Mouse (Mus musculus) kidney, postnatal 0 days (tissue): ENCODE measurements around the gene Lsm2. TPM values are rescaled to one million over a fixed set of nuclear protein-coding genes. Genes with fewer than 3 reads are reported as not detected.
A peak's percentile ranks its signal among the peaks of the same experiment; 100 is the strongest.
"Not testable (repeated sequence)": the region's sequence is repeated elsewhere in the genome, so short reads cannot be mapped to it uniquely, and the experiment has no call there.

Source experiments
- ATAC-seq: fragments of 200-750 bp; cut with Nextera tagmentation; replicated peaks from 2 replicates; pipeline ENCODE4 v1.8.0; 2017; ENCODE audit warnings: low read depth, moderate number of reproducible peaks, moderate TSS enrichment, moderate library complexity; ENCODE audit not compliant: low FRiP score
- DNase-seq: peaks from one replicate; pipeline ENCODE4 v3.0.0-alpha.2; 2016; ENCODE audit warnings: low spot score
- H3K27ac ChIP-seq: fragments of 300-500 bp; sonication (generic); 2 replicates; pipeline ENCODE4 v1.5.1; 2014; ENCODE audit warnings: mild to moderate bottlenecking
- H3K27me3 ChIP-seq: fragments of 300-500 bp; sonication (generic); 2 replicates; pipeline ENCODE4 v1.6.1; 2014; ENCODE audit warnings: low read length, mixed read lengths; ENCODE audit not compliant: insufficient read depth
- H3K36me3 ChIP-seq: fragments of 300-500 bp; sonication (generic); 2 replicates; pipeline ENCODE4 v1.6.1; 2014; ENCODE audit warnings: low read length, mixed read lengths; ENCODE audit not compliant: insufficient read depth
- H3K4me1 ChIP-seq: fragments of 300-500 bp; sonication (generic); replicated peaks from 2 replicates; pipeline ENCODE4 v1.6.1; 2014; ENCODE audit warnings: antibody characterized with exemption, low read length, mixed read lengths; ENCODE audit not compliant: insufficient read depth
- H3K4me2 ChIP-seq: fragments of 300-500 bp; sonication (generic); 2 replicates; pipeline ENCODE4 v1.6.1; 2014; ENCODE audit warnings: mild to moderate bottlenecking, low read length, moderate library complexity, mixed read lengths
- H3K4me3 ChIP-seq: fragments of 300-500 bp; sonication (generic); replicated peaks from 2 replicates; pipeline ENCODE4 v1.5.1; 2014; ENCODE audit warnings: low read depth, low read length
- H3K9ac ChIP-seq: fragments of 300-500 bp; sonication (generic); 2 replicates; pipeline ENCODE4 v1.6.1; 2014; ENCODE audit warnings: low read depth, low read length
- H3K9me3 ChIP-seq: fragments of 300-500 bp; sonication (generic); replicated peaks from 2 replicates; pipeline ENCODE4 v1.6.1; 2016; ENCODE audit warnings: low read length, inconsistent platforms, mixed read lengths
- CTCF ChIP-seq: IDR thresholded peaks from 2 replicates; pipeline ENCODE4 v1.5.1; 2016; ENCODE audit warnings: antibody characterized with exemption, low read depth, mild to moderate bottlenecking, moderate library complexity
- WGBS: fragments of 180-500 bp; shearing (Covaris S2); extraction: QIAGEN DNeasy Blood & Tissue Kit; methylation state at CpG from one replicate; pipeline ENCODE4 v1.1.7; 2014; 5-methylcytosine and 5-hydroxymethylcytosine counted together
- polyA plus RNA-seq: library from polyadenylated mRNA; unstranded; fragments of >200 nt; fragmentation: Nextera tagmentation; extraction: Ambion mirVana; gene quantifications from 2 replicates; pipeline ENCODE4 v1.2.1, GENCODE M21; 2015

The Lsm2 gene
- polyA plus RNA-seq, 1 experiment from 2014 or later, result 133 TPM

DNA sequence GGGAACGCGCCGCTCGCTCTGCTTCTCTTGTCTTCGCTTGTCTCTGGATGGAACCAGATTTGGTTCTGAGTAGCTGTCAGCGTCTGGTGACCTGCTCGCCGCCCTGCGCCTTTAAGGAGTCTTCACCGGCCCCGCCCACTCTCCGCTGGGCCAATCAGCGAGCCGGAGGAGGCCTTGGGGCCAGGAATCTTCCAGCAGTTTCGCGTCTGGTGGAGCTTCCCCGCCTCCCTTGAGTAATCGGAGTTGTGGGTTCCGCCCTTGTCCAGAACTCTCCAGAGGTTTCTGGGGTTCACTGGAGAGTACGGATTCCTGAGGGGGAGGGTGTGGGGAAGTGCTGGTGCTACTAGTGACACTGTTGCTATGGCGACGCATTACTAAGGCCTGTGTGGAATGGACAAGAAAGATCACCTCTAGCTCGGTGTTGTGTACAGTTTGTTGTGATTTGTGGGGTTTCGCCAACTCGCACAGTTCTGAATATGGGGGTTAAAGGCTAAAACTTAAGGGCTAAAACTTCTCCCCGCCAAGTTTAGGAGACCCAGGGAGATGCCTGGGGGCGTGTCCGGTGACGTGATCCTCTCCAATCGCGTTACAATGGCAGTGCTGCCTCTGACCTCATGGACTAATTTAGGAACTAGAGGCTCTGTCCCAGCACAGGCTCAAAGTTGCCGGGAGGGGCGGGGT, 9.5 kb upstream of the Lsm2 start, which contains the start of the genes Hspa1a and Hspa1l:
Gene Hspa1a (minus strand): TSS at position 88 of the 681 bp plus-strand sequence.
Gene Hspa1l (plus strand): TSS at position 635 of the 681 bp plus-strand sequence.
- ATAC-seq, result peak; percentile 92
- Histone ChIP-seq H3K9ac (peak within 1 kb of the TSS; percentile 47; the same call in 1 of the 2 replicates), H3K4me2 (peak within 1 kb of the TSS; percentile 62), H3K27ac (peak within 1 kb of the TSS; percentile 60; the same call in 1 of the 2 replicates), H3K4me3 (peak within 1 kb of the TSS; percentile 26; the same call in 1 of the 2 replicates)
- 2% methylated on average over 27 of the region's 33 CpGs for WGBS
- not testable (repeated sequence) for H3K27me3 ChIP-seq, H3K4me1 ChIP-seq, H3K36me3 ChIP-seq, H3K9me3 ChIP-seq
- peak; percentile 96 for DNase-seq

DNA sequence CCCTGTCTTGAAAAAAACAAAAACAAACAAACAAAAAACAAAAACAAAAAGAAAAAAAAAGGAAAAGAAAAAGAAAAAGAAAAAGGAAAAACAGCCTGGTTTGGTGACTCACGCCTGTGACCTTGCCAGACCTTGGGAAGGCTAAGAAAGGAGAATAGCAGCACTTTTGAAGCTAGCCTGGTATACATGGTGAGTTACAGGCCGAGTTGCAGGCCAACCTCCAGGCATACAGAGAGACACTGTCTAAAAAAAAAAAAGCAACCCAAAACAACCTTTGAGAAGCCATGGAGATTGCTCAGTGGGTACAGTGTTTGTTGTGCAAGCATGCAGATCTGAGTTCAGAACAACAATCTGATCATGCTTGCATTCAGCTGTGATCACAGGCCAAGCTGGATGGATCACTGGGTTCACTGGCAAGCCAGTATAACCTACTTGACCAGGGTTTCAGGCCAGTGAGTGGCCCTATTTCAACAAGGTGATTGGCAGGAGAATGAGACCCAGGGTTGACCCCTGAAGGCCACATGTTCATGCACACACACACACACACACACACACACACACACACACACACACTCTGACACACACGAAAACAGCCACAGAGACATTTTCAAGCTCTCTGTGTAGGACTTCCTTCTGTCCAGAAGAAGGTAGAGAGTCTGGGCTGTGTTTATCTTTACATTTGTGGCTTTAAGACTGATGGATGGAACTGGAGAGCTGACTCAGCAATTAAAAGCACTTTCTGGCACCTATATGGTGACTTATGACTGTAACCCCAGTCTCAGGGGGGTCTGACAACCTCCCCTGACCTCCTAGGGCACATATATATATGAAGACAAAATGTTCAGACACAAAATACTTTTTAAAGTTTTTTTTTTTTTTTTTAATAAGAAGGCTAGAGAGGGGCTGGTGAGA, 5.8 kb upstream of the Lsm2 start:
- ATAC-seq (no peak), DNase-seq (no peak)
- no peak overlapping the region for H3K4me2 ChIP-seq
- H3K27ac ChIP-seq, result no peak overlapping the region
- H3K4me1 ChIP-seq, result 0 out of 2 replicates have a peak, but pooled peaks cover 7% of the 10 kb centered on the region
- no peak overlapping the region for H3K4me3 ChIP-seq
- H3K36me3 ChIP-seq, result no peaks in the 10 kb centered on the region
- 78% methylated on average over 3 of the region's 3 CpGs for WGBS
- TF ChIP-seq CTCF, result no peak
- H3K9me3 ChIP-seq, result no peaks in the 10 kb centered on the region
- no peak overlapping the region for H3K9ac ChIP-seq
- no peaks in the 10 kb centered on the region for H3K27me3 ChIP-seq

DNA sequence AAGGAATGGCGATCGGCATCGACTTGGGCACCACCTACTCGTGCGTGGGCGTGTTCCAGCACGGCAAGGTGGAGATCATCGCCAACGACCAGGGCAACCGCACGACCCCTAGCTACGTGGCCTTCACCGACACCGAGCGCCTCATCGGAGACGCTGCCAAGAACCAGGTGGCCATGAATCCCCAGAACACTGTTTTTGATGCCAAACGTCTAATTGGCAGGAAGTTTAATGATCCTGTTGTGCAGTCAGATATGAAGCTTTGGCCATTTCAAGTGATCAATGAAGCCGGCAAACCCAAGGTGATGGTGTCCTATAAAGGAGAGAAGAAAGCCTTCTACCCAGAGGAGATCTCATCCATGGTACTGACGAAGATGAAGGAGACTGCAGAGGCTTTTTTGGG, 4.7 kb upstream of the Lsm2 start:
- Histone ChIP-seq H3K36me3 (no peaks in the 10 kb centered on the region), H3K4me1 (0 out of 2 replicates have a peak, but pooled peaks cover 7% of the 10 kb centered on the region), H3K27ac (no peak overlapping the region), H3K9ac (no peak overlapping the region), H3K4me3 (no peak overlapping the region), H3K27me3 (no peaks in the 10 kb centered on the region), H3K4me2 (no peak overlapping the region), H3K9me3 (no peaks in the 10 kb centered on the region)
- TF ChIP-seq CTCF, result no peak
- ATAC-seq, result no peak
- WGBS, result 93% methylated on average over 20 of the region's 20 CpGs
- DNase-seq, result no peak

DNA sequence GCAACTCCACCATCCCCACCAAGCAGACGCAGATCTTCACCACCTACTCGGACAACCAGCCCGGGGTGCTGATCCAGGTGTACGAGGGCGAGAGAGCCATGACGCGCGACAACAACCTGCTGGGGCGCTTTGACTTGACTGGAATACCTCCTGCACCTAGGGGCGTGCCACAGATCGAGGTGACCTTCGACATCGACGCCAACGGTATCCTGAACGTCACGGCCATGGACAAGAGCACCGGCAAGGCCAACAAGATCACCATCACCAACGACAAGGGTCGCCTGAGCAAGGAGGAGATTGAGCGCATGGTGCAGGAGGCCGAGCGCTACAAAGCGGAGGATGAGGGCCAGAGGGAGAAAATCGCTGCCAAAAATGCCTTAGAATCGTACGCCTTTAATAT, 3.4 kb upstream of the Lsm2 start:
- Histone ChIP-seq H3K4me1 (0 out of 2 replicates have a peak, but pooled peaks cover 6% of the 10 kb centered on the region), H3K9me3 (no peaks in the 10 kb centered on the region), H3K27ac (no peak overlapping the region), H3K27me3 (no peaks in the 10 kb centered on the region), H3K9ac (no peak overlapping the region), H3K4me2 (no peak overlapping the region), H3K4me3 (no peak overlapping the region), H3K36me3 (no peaks in the 10 kb centered on the region)
- DNase-seq (no peak), ATAC-seq (no peak)
- TF ChIP-seq CTCF, result no peak
- 86% methylated on average over 27 of the region's 27 CpGs for WGBS

DNA sequence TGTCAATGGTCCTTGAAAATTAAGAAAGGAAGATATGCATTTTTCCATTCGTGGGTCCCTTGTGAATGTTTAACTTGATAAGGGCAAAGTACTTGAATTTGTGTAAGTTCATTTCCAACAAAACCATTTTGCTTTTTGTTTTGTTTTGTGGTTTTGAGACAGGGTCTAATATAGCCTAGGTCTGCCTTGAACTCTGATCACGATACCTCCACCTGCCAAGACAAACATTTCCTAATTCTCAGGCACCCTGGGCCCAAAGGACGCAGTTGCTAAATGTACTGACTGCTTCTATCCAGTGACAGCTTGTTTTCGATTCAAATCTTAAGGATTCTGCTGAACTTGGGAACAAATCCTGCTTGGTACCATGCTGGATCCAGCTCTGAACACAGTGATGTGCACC, 2.0 kb upstream of the Lsm2 start:
- H3K9ac ChIP-seq, result no peak overlapping the region
- 0 out of 2 replicates have a peak, but pooled peaks cover 6% of the 10 kb centered on the region for H3K4me1 ChIP-seq
- no peaks in the 10 kb centered on the region for H3K27me3 ChIP-seq
- H3K4me2 ChIP-seq, result no peak overlapping the region
- no peak overlapping the region for H3K4me3 ChIP-seq
- no peaks in the 10 kb centered on the region for H3K36me3 ChIP-seq
- 86% methylated on average over 4 of the region's 4 CpGs for whole genome bisulfite sequencing
- no peak for DNase-seq
- ATAC-seq, result no peak
- H3K27ac ChIP-seq, result no peak overlapping the region
- no peak for TF ChIP-seq CTCF
- H3K9me3 ChIP-seq, result no peaks in the 10 kb centered on the region

DNA sequence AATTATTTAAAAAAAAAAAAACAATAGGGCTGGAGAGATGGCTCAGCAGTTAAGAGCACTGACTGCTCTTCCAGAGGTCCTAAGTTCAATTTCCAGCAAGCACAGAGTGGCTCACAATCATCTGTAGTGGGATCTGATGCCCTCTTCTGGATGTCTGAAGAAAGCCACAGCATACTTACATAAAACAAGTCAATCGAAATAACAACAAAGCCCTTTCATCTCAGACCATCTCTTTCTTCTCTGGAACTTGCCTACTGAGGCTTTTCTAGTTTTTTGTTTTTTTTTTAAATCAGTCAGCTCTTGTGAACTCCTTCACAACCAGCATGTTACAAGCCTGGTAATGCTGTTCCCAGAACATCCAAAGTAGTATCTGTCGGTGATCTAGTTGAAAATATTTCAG, 1.0 kb upstream of the Lsm2 start:
- H3K9me3 ChIP-seq, result no peaks in the 10 kb centered on the region
- 9% methylated on average over 2 of the region's 2 CpGs for WGBS
- H3K4me3 ChIP-seq, result peak overlapping the region; percentile 80
- DNase-seq (peak; percentile 93), ATAC-seq (no peak)
- H3K9ac ChIP-seq, result peak overlapping the region; percentile 80; the same call in 1 of the 2 replicates
- 0 out of 2 replicates have a peak, but pooled peaks cover 6% of the 10 kb centered on the region for H3K4me1 ChIP-seq
- no peaks in the 10 kb centered on the region for H3K27me3 ChIP-seq
- H3K27ac ChIP-seq, result peak overlapping the region; percentile 95; the same call in 1 of the 2 replicates
- peak; percentile 87 for TF ChIP-seq CTCF
- H3K4me2 ChIP-seq, result peak overlapping the region; percentile 98
- H3K36me3 ChIP-seq, result 0 out of 2 replicates have a peak, but pooled peaks cover 5% of the 10 kb centered on the region
